22 mouse cellular contexts compared by ENCODE assay signal in the genomic region with DNA sequence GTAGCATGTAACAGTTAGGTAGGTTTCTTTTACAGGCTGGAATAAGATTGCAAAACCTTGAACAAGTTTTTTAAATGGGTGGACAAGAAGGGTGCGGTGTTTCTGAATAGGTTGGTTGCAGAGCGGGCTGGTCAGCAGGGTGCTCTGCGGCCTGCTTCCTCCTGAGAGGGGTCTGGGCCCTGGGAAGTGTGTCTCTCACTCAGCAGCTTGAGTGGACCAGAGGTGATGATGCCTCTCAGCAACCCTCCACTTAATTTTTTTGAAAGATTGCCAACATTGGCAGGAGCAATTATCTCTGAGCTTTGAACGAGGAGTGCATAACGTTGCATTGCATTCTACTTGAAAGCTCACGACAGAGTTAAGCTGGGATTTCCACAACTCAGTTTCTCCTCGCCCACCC.
DNase-seq lines count a peak whose midpoint lies in the region; ATAC-seq and TF ChIP-seq lines count a peak whose summit lies in the region.
"Had no signal": no experiment of that assay in that cellular context is flagged by ENCODE, and none has a peak within 500 bp of the region (broad histone marks: within the 10 kb centered on the region; RNA-seq: fewer than 3 reads in every experiment).

No protein-coding gene starts in this region.

- WGBS in heart, embryonic 12.5 days, result 27% methylated on average over 7 of the region's 7 CpGs
- WGBS in heart, adult 2 months, result 60% methylated on average over 7 of the region's 7 CpGs
- WGBS in heart, embryonic 15.5 days, result 39% methylated on average over 7 of the region's 7 CpGs

- TF ChIP-seq POLR2A in heart, adult 2 months (IDR thresholded peaks at IDR 0.05; ENCODE audit: insufficient read depth, low read depth, low read length), result no peak
- no peak for TF ChIP-seq POLR2A in CH12.LX (IDR thresholded peaks at IDR 0.05; ENCODE audit: low read depth, low read length)

- no peak for TF ChIP-seq RAD21 in CH12.LX (IDR thresholded peaks at IDR 0.05; ENCODE audit: low read depth, low read length)

- intact Hi-C loops in heart, adult 2 months (cut with DNase I), result no loop called here
- intact Hi-C loops in heart, postnatal 14 days (cut with DNase I), result no loop called here

- ATAC-seq in heart, embryonic 12.5 days (ENCODE audit: insufficient number of reproducible peaks, low FRiP score), result no peak; the same call in 1 of the 2 replicates
- ATAC-seq in heart, embryonic 15.5 days (replicated peaks; ENCODE audit: insufficient number of reproducible peaks, insufficient read depth, low FRiP score, low read depth), result peak; percentile 62; the same call in 1 of the 2 replicates
- ATAC-seq: CD4-positive, CD25-positive, alpha-beta regulatory T cell, adult 4 months; forebrain, embryonic 13.5 days; forebrain, embryonic 16.5 days; intestine, postnatal 0 days; Patski had no signal

- no peak for TF ChIP-seq CTCF in heart, adult 2 months (IDR thresholded peaks at IDR 0.05)
- no peak for TF ChIP-seq CTCF in CH12.LX (conservative IDR thresholded peaks at IDR 0.05 in 1 of 2, IDR thresholded peaks at IDR 0.05 in 1 of 2; ENCODE audit: low read depth in 2 of 2, low read length in 2 of 2)

- H3K9ac ChIP-seq in heart, embryonic 12.5 days, result no peak overlapping the region
- H3K9ac ChIP-seq in heart, adult 2 months (ENCODE audit: low read depth, low read length), result no peak overlapping the region
- H3K9ac ChIP-seq in heart, embryonic 15.5 days, result no peak overlapping the region
- no peak overlapping the region for H3K9ac ChIP-seq in CH12.LX (ENCODE audit: insufficient read depth, low read depth)
- H3K9ac ChIP-seq: forebrain, embryonic 13.5 days; hindbrain, embryonic 12.5 days; hindbrain, embryonic 15.5 days had no signal

- H3K27ac ChIP-seq in heart, embryonic 12.5 days (ENCODE audit: poor library complexity, severe bottlenecking), result no peak overlapping the region
- no peak overlapping the region for H3K27ac ChIP-seq in heart, adult 2 months
- H3K27ac ChIP-seq in heart, embryonic 15.5 days, result no peak overlapping the region
- no peak overlapping the region for H3K27ac ChIP-seq in CH12.LX (ENCODE audit: insufficient read depth, low read depth)
- H3K27ac ChIP-seq: forebrain, embryonic 10.5 days; forebrain, embryonic 13.5 days; hindbrain, embryonic 12.5 days; hindbrain, embryonic 15.5 days had no signal

- no peak for DNase-seq in heart, adult 2 months
- DNase-seq in heart, postnatal 14 days, result no peak
- DNase-seq in CH12.LX (ENCODE audit: extremely low read depth), result no peak
- DNase-seq in MN1 (ENCODE audit: low spot score), result peak; percentile 11
- DNase-seq: adrenal gland, postnatal 10 days; adrenal gland, postnatal 36 days; cerebellum, adult 18-20 months; cerebellum, adult 9-10 months; cerebellum, postnatal 14 days; gastrocnemius, postnatal 10 days; gastrocnemius, postnatal 36 days; kidney, adult 2 months had no signal

- no peak for TF ChIP-seq EP300 in heart, adult 2 months (IDR thresholded peaks at IDR 0.05; ENCODE audit: insufficient read depth, low read depth, low read length)
- no peak for TF ChIP-seq EP300 in CH12.LX (IDR thresholded peaks at IDR 0.05; ENCODE audit: low read length)

- no peak overlapping the region for H3K4me3 ChIP-seq in heart, embryonic 12.5 days
- no peak overlapping the region for H3K4me3 ChIP-seq in heart, adult 2 months
- H3K4me3 ChIP-seq in heart, embryonic 15.5 days, result no peak overlapping the region
- H3K4me3 ChIP-seq in CH12.LX (replicated peaks in 1 of 3; ENCODE audit: low read depth in 2 of 3, low read length in 2 of 3, poor library complexity in 1 of 3), result no peak overlapping the region
- H3K4me3 ChIP-seq: forebrain, embryonic 10.5 days; forebrain, embryonic 13.5 days; hindbrain, embryonic 12.5 days; hindbrain, embryonic 15.5 days had no signal

- H3K9me3 ChIP-seq in heart, embryonic 12.5 days (replicated peaks), result no peaks in the 10 kb centered on the region; the same call in 1 of the 2 replicates
- no peaks in the 10 kb centered on the region for H3K9me3 ChIP-seq in heart, embryonic 15.5 days (replicated peaks)
- H3K9me3 ChIP-seq in CH12.LX (replicated peaks; ENCODE audit: low read length), result no peaks in the 10 kb centered on the region
- H3K9me3 ChIP-seq: forebrain, embryonic 10.5 days; forebrain, embryonic 13.5 days; hindbrain, embryonic 12.5 days; hindbrain, embryonic 15.5 days had no signal

- H3K36me3 ChIP-seq in heart, embryonic 12.5 days, result no peaks in the 10 kb centered on the region
- no peaks in the 10 kb centered on the region for H3K36me3 ChIP-seq in heart, adult 2 months (ENCODE audit: control insufficient read depth, insufficient read depth, low read length)
- no peaks in the 10 kb centered on the region for H3K36me3 ChIP-seq in heart, embryonic 15.5 days
- H3K36me3 ChIP-seq in CH12.LX (replicated peaks in 1 of 2; ENCODE audit: control insufficient read depth in 1 of 2, insufficient read depth in 1 of 2, low read length in 1 of 2), result no peaks in the 10 kb centered on the region
- H3K36me3 ChIP-seq: forebrain, embryonic 10.5 days; hindbrain, embryonic 12.5 days; hindbrain, embryonic 15.5 days had no signal

- dilution Hi-C loops in CH12.LX (cut with MboI; ENCODE audit: extremely low pct_ligation_motif_present, extremely low pct_unique_long_range_greater_than_20kb, low sequenced_read_pairs), result no loop called here

- H3K79me2 ChIP-seq in heart, adult 2 months (replicated peaks; ENCODE audit: control insufficient read depth, insufficient read depth, low read length), result no peaks in the 10 kb centered on the region
- H3K79me2 ChIP-seq in CH12.LX (replicated peaks; ENCODE audit: control insufficient read depth, extremely low read depth, insufficient read depth, poor library complexity, severe bottlenecking), result no peaks in the 10 kb centered on the region

- peaks cover 21% of the 10 kb centered on the region for H3K4me1 ChIP-seq in heart, embryonic 12.5 days (replicated peaks)
- H3K4me1 ChIP-seq in heart, adult 2 months (ENCODE audit: control insufficient read depth, insufficient read depth, low read length), result peaks cover 4% of the 10 kb centered on the region; the same call in 1 of the 2 replicates
- peaks cover 20% of the 10 kb centered on the region for H3K4me1 ChIP-seq in heart, embryonic 15.5 days (replicated peaks)
- peaks cover 0 to 4% of the 10 kb centered on the region in 2 experiments; a peak in 1 of 4 replicates for H3K4me1 ChIP-seq in CH12.LX (ENCODE audit: control insufficient read depth in 1 of 2, insufficient read depth in 2 of 2)
- H3K4me1 ChIP-seq: hindbrain, embryonic 12.5 days; hindbrain, embryonic 15.5 days had no signal

- in situ Hi-C loops in CH12.LX (cut with MboI; ENCODE audit: low pct_ligation_motif_present, low pct_unique_long_range_greater_than_20kb, low sequenced_read_pairs), result no loop called here

- H3K4me2 ChIP-seq in heart, embryonic 12.5 days, result peak overlapping the region; percentile 35
- peak overlapping the region; percentile 21 for H3K4me2 ChIP-seq in heart, embryonic 15.5 days
- no peak overlapping the region for H3K4me2 ChIP-seq in CH12.LX (ENCODE audit: insufficient read depth, low read depth, poor library complexity, severe bottlenecking)
- H3K4me2 ChIP-seq: forebrain, embryonic 13.5 days; hindbrain, embryonic 12.5 days; hindbrain, embryonic 15.5 days had no signal

- H3K27me3 ChIP-seq in heart, embryonic 12.5 days (replicated peaks), result peaks cover 69% of the 10 kb centered on the region
- 0 out of 2 replicates have a peak, but pooled peaks cover 1% of the 10 kb centered on the region for H3K27me3 ChIP-seq in heart, adult 2 months (ENCODE audit: control insufficient read depth, insufficient read depth, low read length)
- H3K27me3 ChIP-seq in heart, embryonic 15.5 days, result peaks cover 63% of the 10 kb centered on the region
- no peaks in the 10 kb centered on the region for H3K27me3 ChIP-seq in CH12.LX (replicated peaks)
- H3K27me3 ChIP-seq: forebrain, embryonic 13.5 days; hindbrain, embryonic 15.5 days; Patski had no signal

TF ChIP-seq in CH12.LX, 34 proteins besides CTCF, POLR2A, EP300 and RAD21:
- TF ChIP-seq MAFK (IDR thresholded peaks at IDR 0.05; ENCODE audit: insufficient replicate concordance, low read length) (no peak), RCOR1 (conservative IDR thresholded peaks at IDR 0.05; ENCODE audit: low read depth, low read length) (no peak), NRF1 (IDR thresholded peaks at IDR 0.05; ENCODE audit: low read depth, low read length) (no peak), MAX (IDR thresholded peaks at IDR 0.05; ENCODE audit: low read length) (no peak), MEF2A (IDR thresholded peaks at IDR 0.05; ENCODE audit: borderline replicate concordance, low read depth, low read length) (0 out of 2 replicates have a peak, but pooled peaks have one; percentile 16)
